8 mouse cellular contexts compared by ENCODE assay signal in genomic region chrX:50550297-50550696, GRCm38 (mm10).
A peak's percentile ranks its signal among the peaks of the same experiment; 100 is the strongest.
DNase-seq lines count a peak whose midpoint lies in the region; ATAC-seq and TF ChIP-seq lines count a peak whose summit lies in the region.

No protein-coding gene starts in this region.

- H3K9ac ChIP-seq in forebrain, embryonic 14.5 days (ENCODE audit: low read length): no peak overlapping the region
- no peak overlapping the region for H3K9ac ChIP-seq in intestine, postnatal 0 days (ENCODE audit: low read depth, low read length)
- H3K9ac ChIP-seq in stomach, embryonic 15.5 days: no peak overlapping the region

- peak; percentile 63 for TF ChIP-seq CTCF in intestine, postnatal 0 days (IDR thresholded peaks at IDR 0.05; ENCODE audit: low read depth)

- H3K27me3 ChIP-seq in forebrain, embryonic 14.5 days (replicated peaks; ENCODE audit: control insufficient read depth, insufficient read depth, low read length): no peaks in the 10 kb centered on the region
- H3K27me3 ChIP-seq in intestine, postnatal 0 days (replicated peaks; ENCODE audit: control insufficient read depth, insufficient read depth, low read length): no peaks in the 10 kb centered on the region
- H3K27me3 ChIP-seq in stomach, embryonic 15.5 days (replicated peaks): no peaks in the 10 kb centered on the region

- no peak for ATAC-seq in forebrain, embryonic 14.5 days
- ATAC-seq in intestine, postnatal 0 days: no peak
- 0 out of 2 replicates have a peak, but pooled peaks have one; percentile 34 for ATAC-seq in megakaryocyte progenitor cell, adult 5-6 weeks (replicated peaks; ENCODE audit: poor library complexity)
- no peak for ATAC-seq in stomach, embryonic 15.5 days (ENCODE audit: insufficient read depth, low FRiP score, low read depth)
- ATAC-seq in granulocyte monocyte progenitor cell, adult 5-6 weeks (replicated peaks; ENCODE audit: poor library complexity, severe bottlenecking): no peak

- H3K9me3 ChIP-seq in forebrain, embryonic 14.5 days (replicated peaks; ENCODE audit: control insufficient read depth, low read length): no peaks in the 10 kb centered on the region
- no peaks in the 10 kb centered on the region for H3K9me3 ChIP-seq in intestine, postnatal 0 days (ENCODE audit: control insufficient read depth)
- no peaks in the 10 kb centered on the region for H3K9me3 ChIP-seq in stomach, embryonic 15.5 days

- H3K27ac ChIP-seq in forebrain, embryonic 14.5 days (ENCODE audit: low read depth, low read length): no peak overlapping the region
- no peak overlapping the region; the same call in 1 of the 2 replicates for H3K27ac ChIP-seq in intestine, postnatal 0 days (ENCODE audit: low read depth, low read length)
- H3K27ac ChIP-seq in stomach, embryonic 15.5 days: no peak overlapping the region

- no peaks in the 10 kb centered on the region for H3K4me1 ChIP-seq in forebrain, embryonic 14.5 days (ENCODE audit: control insufficient read depth, insufficient read depth, low read length)
- no peaks in the 10 kb centered on the region for H3K4me1 ChIP-seq in intestine, postnatal 0 days (replicated peaks; ENCODE audit: control insufficient read depth, insufficient read depth, low read length)
- no peaks in the 10 kb centered on the region for H3K4me1 ChIP-seq in stomach, embryonic 15.5 days

- peak overlapping the region; percentile 30; the same call in 1 of the 2 replicates for H3K4me2 ChIP-seq in forebrain, embryonic 14.5 days (ENCODE audit: low read length)
- H3K4me2 ChIP-seq in intestine, postnatal 0 days (replicated peaks; ENCODE audit: low read depth): peak overlapping the region; percentile 60
- H3K4me2 ChIP-seq in stomach, embryonic 15.5 days: peak overlapping the region; percentile 40

- peak overlapping the region; percentile 19 for H3K4me3 ChIP-seq in forebrain, embryonic 14.5 days (ENCODE audit: low read depth, low read length)
- H3K4me3 ChIP-seq in intestine, postnatal 0 days (ENCODE audit: low read depth, low read length): peak overlapping the region; percentile 31
- peak overlapping the region; percentile 38 for H3K4me3 ChIP-seq in stomach, embryonic 15.5 days (replicated peaks)

- no peaks in the 10 kb centered on the region for H3K36me3 ChIP-seq in forebrain, embryonic 14.5 days (ENCODE audit: control insufficient read depth, insufficient read depth, low read length)
- no peaks in the 10 kb centered on the region for H3K36me3 ChIP-seq in intestine, postnatal 0 days (ENCODE audit: control insufficient read depth, insufficient read depth)
- no peaks in the 10 kb centered on the region for H3K36me3 ChIP-seq in stomach, embryonic 15.5 days

- peak; percentile 83 for DNase-seq in layer of hippocampus, adult 9-10 months (ENCODE audit: low spot score)
- no peak for DNase-seq in layer of hippocampus, adult 9-11 months
- DNase-seq in Muller cell, postnatal 12 days (ENCODE audit: inconsistent ontology term): peak; percentile 48
- peak; percentile 63 for DNase-seq in forebrain, embryonic 14.5 days (ENCODE audit: low spot score)

- WGBS in forebrain, embryonic 14.5 days: 38% methylated on average over 10 of the region's 10 CpGs
- WGBS in intestine, postnatal 0 days: 54% methylated on average over 10 of the region's 10 CpGs
- 47% methylated on average over 10 of the region's 10 CpGs for WGBS in stomach, embryonic 15.5 days
